Mouse (Mus musculus) liver, adult 2 months (tissue): Measurements from ENCODE around the gene Dmc1. TPM values are rescaled to one million over a fixed set of nuclear protein-coding genes. Genes with fewer than 3 reads are reported as not detected.

ENCODE experiments used
- DNase-seq: peaks from one replicate; pipeline ENCODE4 v3.0.0-alpha.2; 2011; ENCODE audit warnings: low read depth, low spot score; ENCODE audit errors: extremely low read depth
- H3K27ac ChIP-seq: fragments of 200-500 bp; replicated peaks from 2 replicates; pipeline ENCODE4 v1.5.1; 2012; ENCODE audit warnings: low read depth, mild to moderate bottlenecking, control low read depth, inconsistent platforms, low read length; ENCODE audit not compliant: insufficient read depth
- H3K27me3 ChIP-seq: fragments of 200-500 bp; 2 replicates; pipeline ENCODE4 v1.6.1; 2012; ENCODE audit warnings: mild to moderate bottlenecking, moderate library complexity, low read length, inconsistent platforms; ENCODE audit not compliant: control insufficient read depth, insufficient read depth
- H3K36me3 ChIP-seq: fragments of 200-500 bp; 2 replicates; pipeline ENCODE4 v1.6.1; 2012; ENCODE audit warnings: low read length, inconsistent platforms; ENCODE audit not compliant: control insufficient read depth, insufficient read depth
- H3K4me1 ChIP-seq: fragments of 200-500 bp; 2 replicates; pipeline ENCODE4 v1.6.1; 2011; ENCODE audit warnings: low read length; ENCODE audit not compliant: control insufficient read depth, insufficient read depth
- H3K4me3 ChIP-seq: fragments of 200-500 bp; 2 replicates; pipeline ENCODE4 v1.5.1; 2011; ENCODE audit warnings: low read depth, mild to moderate bottlenecking, control low read depth, low read length, moderate library complexity; ENCODE audit not compliant: insufficient read depth
- H3K79me2 ChIP-seq: fragments of 200-500 bp; 2 replicates; pipeline ENCODE4 v1.6.1; 2012; ENCODE audit warnings: inconsistent platforms, mild to moderate bottlenecking, low read length, moderate library complexity; ENCODE audit not compliant: control insufficient read depth, insufficient read depth
- H3K9ac ChIP-seq: fragments of 200-500 bp; 2 replicates; pipeline ENCODE4 v1.6.1; 2012; ENCODE audit warnings: low read depth, mild to moderate bottlenecking, control low read depth, inconsistent platforms, low read length
- CTCF ChIP-seq: fragments of 200-500 bp; IDR thresholded peaks from 2 replicates; pipeline ENCODE4 v1.5.1; 2011; ENCODE audit warnings: low read depth, low read length, control low read depth
- POLR2A ChIP-seq: fragments of 200-500 bp; IDR thresholded peaks from 2 replicates; pipeline ENCODE4 v1.6.1; 2011; ENCODE audit warnings: low read length, control low read depth; ENCODE audit not compliant: insufficient read depth; ENCODE audit errors: extremely low read depth
- whole genome bisulfite sequencing: fragments of 180-500 bp; shearing (Covaris S2); methylation state at CpG from one replicate; pipeline ENCODE4 v1.1.7; 2018; 5-methylcytosine and 5-hydroxymethylcytosine counted together
- polyA plus RNA-seq: library from polyadenylated mRNA; depleted of rRNA; stranded (reverse); fragments of >200 nt; gene quantifications from 2 replicates; pipeline ENCODE4 v1.2.3, GENCODE M21; 2012
- total RNA-seq: library from RNA; depleted of rRNA; stranded (reverse); fragments of >200 nt; gene quantifications from 2 replicates; pipeline ENCODE4 v1.2.3, GENCODE M21; 2014

Gene Dmc1
- total and polyA plus RNA-seq, 2 experiments: 0.09 TPM; not detected in 1

GRCm38 (mm10) chr15:79525979-79526768 lies 78.7 kb downstream of the Dmc1 start:
- TF ChIP-seq CTCF (no peak), POLR2A (no peak)
- no peaks in the 10 kb centered on the region for H3K79me2 ChIP-seq
- peaks cover 32% of the 10 kb centered on the region for H3K36me3 ChIP-seq
- no peak overlapping the region for H3K4me3 ChIP-seq
- 57% methylated on average over 9 of the region's 9 CpGs for WGBS
- peak; percentile 28 for DNase-seq
- H3K27me3 ChIP-seq: no peaks in the 10 kb centered on the region
- no peak overlapping the region for H3K27ac ChIP-seq
- no peaks in the 10 kb centered on the region; the same call in 1 of the 2 replicates for H3K4me1 ChIP-seq
- no peak overlapping the region for H3K9ac ChIP-seq

DNA sequence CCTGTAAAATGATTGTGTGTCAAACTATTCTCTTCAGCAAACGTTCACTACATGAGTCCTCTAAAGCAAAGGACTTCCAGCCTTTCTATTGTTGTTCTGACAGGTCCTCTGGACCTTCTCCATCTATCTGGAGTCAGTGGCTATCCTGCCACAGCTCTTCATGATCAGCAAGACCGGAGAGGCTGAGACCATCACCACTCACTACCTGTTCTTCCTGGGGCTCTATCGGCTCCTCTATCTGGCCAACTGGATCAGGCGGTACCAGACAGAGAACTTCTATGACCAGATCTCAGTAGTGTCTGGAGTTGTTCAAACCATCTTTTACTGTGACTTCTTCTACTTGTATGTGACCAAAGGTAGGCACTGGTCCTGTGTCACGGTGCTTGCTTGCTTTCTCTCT lies 79.3 kb downstream of the Dmc1 start:
- Histone ChIP-seq H3K36me3 (peaks cover 26% of the 10 kb centered on the region), H3K79me2 (no peaks in the 10 kb centered on the region), H3K9ac (no peak overlapping the region), H3K27ac (no peak overlapping the region), H3K4me1 (no peaks in the 10 kb centered on the region; the same call in 1 of the 2 replicates), H3K27me3 (no peaks in the 10 kb centered on the region), H3K4me3 (no peak overlapping the region)
- no peak for TF ChIP-seq CTCF
- TF ChIP-seq POLR2A: no peak
- DNase-seq: no peak
- WGBS: 81% methylated on average over 5 of the region's 5 CpGs

DNA sequence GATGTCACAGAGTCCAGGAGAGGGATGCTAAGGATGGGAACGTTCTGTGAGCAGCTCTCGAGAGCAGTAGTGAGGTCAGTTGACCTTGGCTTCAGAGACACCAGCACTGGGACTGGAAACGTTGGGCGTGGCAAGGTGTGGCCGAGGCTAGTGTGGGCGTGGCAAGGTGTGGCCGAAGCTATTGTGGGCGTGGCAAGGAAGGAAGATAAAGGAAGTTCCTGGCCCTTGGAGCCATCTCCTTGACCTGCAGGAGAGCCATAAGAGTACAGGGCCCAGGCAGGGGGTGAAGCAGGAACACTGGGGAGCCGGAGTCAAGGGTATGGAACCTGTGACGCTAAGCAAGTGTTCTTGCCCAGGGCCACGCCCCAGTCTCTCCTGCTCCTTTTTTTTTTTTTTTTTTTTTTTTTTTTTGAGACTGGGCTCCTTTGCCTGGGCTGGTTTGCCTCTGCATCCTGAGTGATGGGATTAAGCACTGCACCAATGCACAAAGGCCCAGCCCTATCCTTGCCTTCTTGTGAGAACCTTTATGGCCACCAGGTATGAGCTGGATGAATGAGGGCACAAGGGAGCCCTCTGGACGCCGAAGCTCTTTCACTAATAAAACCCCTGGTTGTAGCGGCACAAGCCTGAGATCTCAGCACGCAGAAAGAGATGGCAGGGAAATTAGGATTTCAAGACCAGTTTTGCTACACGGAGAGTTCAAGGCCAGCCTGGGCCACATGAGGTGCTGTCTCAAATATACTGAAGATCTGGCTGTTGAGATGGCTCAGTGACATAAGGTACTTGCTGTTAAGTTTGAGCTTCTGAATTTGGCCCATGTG lies 85.3 kb downstream of the Dmc1 start:
- WGBS: 60% methylated on average over 16 of the region's 16 CpGs
- H3K4me3 ChIP-seq: no peak overlapping the region
- no peak for DNase-seq
- no peak for TF ChIP-seq POLR2A
- TF ChIP-seq CTCF: no peak
- peaks cover 3% of the 10 kb centered on the region for H3K4me1 ChIP-seq
- H3K36me3 ChIP-seq: no peaks in the 10 kb centered on the region
- H3K27me3 ChIP-seq: peaks cover 18% of the 10 kb centered on the region
- H3K27ac ChIP-seq: no peak overlapping the region
- no peaks in the 10 kb centered on the region for H3K79me2 ChIP-seq
- no peak overlapping the region for H3K9ac ChIP-seq

- Histone ChIP-seq H3K27ac (no peak overlapping the region), H3K9ac (no peak overlapping the region), H3K4me3 (no peak overlapping the region), H3K4me1 (peaks cover 3% of the 10 kb centered on the region), H3K36me3 (no peaks in the 10 kb centered on the region), H3K27me3 (peaks cover 20% of the 10 kb centered on the region), H3K79me2 (no peaks in the 10 kb centered on the region)
- TF ChIP-seq POLR2A (no peak), CTCF (no peak)
- no peak for DNase-seq
- WGBS: 81% methylated on average over 3 of the region's 3 CpGs
Measured at GRCm38 (mm10) chr15:79518571-79518970, 86.3 kb downstream of the Dmc1 start.

GRCm38 (mm10) chr15:79517710-79518109 lies 87.2 kb downstream of the Dmc1 start:
- no peak overlapping the region for H3K9ac ChIP-seq
- no peak for DNase-seq
- H3K27me3 ChIP-seq: peaks cover 20% of the 10 kb centered on the region
- no peak overlapping the region for H3K4me3 ChIP-seq
- H3K4me1 ChIP-seq: peaks cover 3% of the 10 kb centered on the region
- no peaks in the 10 kb centered on the region for H3K79me2 ChIP-seq
- no peaks in the 10 kb centered on the region for H3K36me3 ChIP-seq
- 87% methylated on average over 4 of the region's 4 CpGs for WGBS
- no peak overlapping the region for H3K27ac ChIP-seq
- TF ChIP-seq POLR2A: no peak
- no peak for TF ChIP-seq CTCF
